Mouse (Mus musculus) left cerebral cortex, adult 8-10 months (tissue): ENCODE data around the gene Stk40. TPM values are rescaled to one million over a fixed set of nuclear protein-coding genes. Genes with fewer than 3 reads are reported as not detected.

Experiments
- total RNA-seq, 4 experiments: library from RNA; stranded (reverse); gene quantifications; 2 replicates each; pipeline ENCODE4 v1.2.4; 2022

Stk40 gene
- total RNA-seq, 4 experiments from 2014 or later: 28.8 to 37.6 (median 33.8) TPM

Other genes with a start within 250 kb of the Stk40 start
- 10 to 100 TPM in 2 of 4 experiments, 1 to 10 TPM in 2; 4.4 to 24.6 (median 11.5) TPM for gene Csf3r, start 79.4 kb upstream of the Stk40 start, total RNA-seq
- gene Mrps15, start 57.0 kb upstream of the Stk40 start, total RNA-seq: 10 to 100 TPM; 47.9 to 55.3 (median 51.5) TPM
- 10 to 100 TPM; 56.3 to 72.2 (median 62.4) TPM for gene Oscp1, start 45.4 kb upstream of the Stk40 start, total RNA-seq
- gene Lsm10, start 7.3 kb upstream of the Stk40 start, total RNA-seq: 10 to 100 TPM; 14.5 to 18.7 (median 15.5) TPM
- 1 to 10 TPM; 2.4 to 5.6 (median 3.1) TPM for gene Eva1b, start 43.8 kb downstream of the Stk40 start, total RNA-seq
- 1 to 10 TPM in 1 of 4 experiments, under 1 TPM in 3; 0.63 to 1.4 (median 0.85) TPM for gene Sh3d21, start 59.5 kb downstream of the Stk40 start, total RNA-seq
- 100 to 1,000 TPM; 127 to 151 (median 148) TPM for gene Thrap3, start 98.8 kb downstream of the Stk40 start, total RNA-seq
- 100 to 1,000 TPM; 224 to 273 (median 253) TPM for gene Map7d1, start 152.4 kb downstream of the Stk40 start, total RNA-seq
- 10 to 100 TPM; 86.2 to 93.4 (median 89.3) TPM for gene Trappc3, start 158.4 kb downstream of the Stk40 start, total RNA-seq
- gene Col8a2, start 182.8 kb downstream of the Stk40 start, total RNA-seq: 1 to 10 TPM; 1.9 to 4.0 (median 2.5) TPM
- 10 to 100 TPM; 26.9 to 32.0 (median 31.2) TPM for gene Adprhl2, start 217.7 kb downstream of the Stk40 start, total RNA-seq
- 1 to 10 TPM in 2 of 4 experiments, under 1 TPM in 2; 0.86 to 1.6 (median 1.3) TPM for gene Tekt2, start 221.7 kb downstream of the Stk40 start, total RNA-seq